Mouse (Mus musculus) MEL (cell line): ENCODE results near the gene Snx12. TPM values are rescaled to one million over a fixed set of nuclear protein-coding genes. Genes with fewer than 3 reads are reported as not detected.

Experiments used
- DNase-seq: peaks from one replicate; pipeline ENCODE4 v3.0.0; 2011; ENCODE audit warnings: low read depth, low spot score
- H3K27ac ChIP-seq: 2 replicates; pipeline ENCODE4 v1.5.1; 2012; ENCODE audit warnings: low read depth, mild to moderate bottlenecking, control low read depth, low read length, moderate library complexity; ENCODE audit not compliant: control insufficient read depth
- H3K27me3 ChIP-seq, 2 experiments: fragments of 150-350 bp in 1 of 2; sonication (generic) in 1 of 2; 2 replicates each; pipeline ENCODE4 v1.6.1; 2012; ENCODE audit warnings: low read length in 2 of 2, mild to moderate bottlenecking in 2 of 2, improper control_type of control experiment in 1 of 2, moderate library complexity in 1 of 2; ENCODE audit not compliant: insufficient read depth in 2 of 2, control insufficient read depth in 1 of 2
- H3K36me3 ChIP-seq, 2 experiments: 2 replicates each; pipeline ENCODE4 v1.6.1; 2012 to 2014; ENCODE audit warnings: low read length in 2 of 2, improper control_type of control experiment in 1 of 2, inconsistent platforms in 1 of 2, mild to moderate bottlenecking in 1 of 2; ENCODE audit not compliant: insufficient read depth in 2 of 2, control insufficient read depth in 1 of 2
- H3K4me1 ChIP-seq, 2 experiments: fragments of 150-350 bp in 1 of 2; sonication (generic) in 1 of 2; 2 replicates each; pipeline ENCODE4 v1.6.1; 2012; ENCODE audit warnings: low read length in 2 of 2, improper control_type of control experiment in 1 of 2, mild to moderate bottlenecking in 1 of 2; ENCODE audit not compliant: insufficient read depth in 2 of 2, control insufficient read depth in 1 of 2
- H3K4me3 ChIP-seq, 2 experiments: fragments of 150-350 bp in 1 of 2; sonication (generic) in 1 of 2; 2 replicates each; pipeline ENCODE4 v1.5.1; 2012; ENCODE audit warnings: low read depth in 2 of 2, low read length in 2 of 2, mild to moderate bottlenecking in 2 of 2, moderate library complexity in 2 of 2, control low read depth in 1 of 2, improper control_type of control experiment in 1 of 2; ENCODE audit not compliant: control insufficient read depth in 1 of 2, insufficient read depth in 1 of 2
- H3K79me2 ChIP-seq: 2 replicates; pipeline ENCODE4 v1.6.1; 2012; ENCODE audit warnings: mild to moderate bottlenecking, low read length, moderate library complexity; ENCODE audit not compliant: control insufficient read depth, poor library complexity, insufficient read depth
- H3K9ac ChIP-seq: 2 replicates; pipeline ENCODE4 v1.6.1; 2012; ENCODE audit warnings: low read depth, mild to moderate bottlenecking, control low read depth, low read length, moderate library complexity; ENCODE audit not compliant: control insufficient read depth, poor library complexity, severe bottlenecking
- H3K9me3 ChIP-seq: fragments of 150-350 bp; sonication (generic); replicated peaks from 2 replicates; pipeline ENCODE4 v1.6.1; 2012; ENCODE audit warnings: mild to moderate bottlenecking, low read length, improper control_type of control experiment, moderate library complexity; ENCODE audit not compliant: insufficient read depth
- BHLHE40 ChIP-seq: IDR thresholded peaks from 2 replicates; pipeline ENCODE4 v1.6.1; 2012; ENCODE audit warnings: low read depth, mild to moderate bottlenecking, inconsistent platforms, low read length, improper control_type of control experiment, borderline replicate concordance
- CHD1 ChIP-seq: IDR thresholded peaks from 2 replicates; pipeline ENCODE4 v1.6.1; 2012; ENCODE audit warnings: low read depth, mild to moderate bottlenecking, inconsistent platforms, low read length, improper control_type of control experiment
- E2F4 ChIP-seq: IDR thresholded peaks from 2 replicates; pipeline ENCODE4 v1.6.1; 2011; ENCODE audit warnings: low read depth, low read length, improper control_type of control experiment, borderline replicate concordance
- JUND ChIP-seq: IDR thresholded peaks from 2 replicates; pipeline ENCODE4 v1.6.1; 2011; ENCODE audit warnings: low read depth, mild to moderate bottlenecking, improper control_type of control experiment, low read length
- MEF2A ChIP-seq: IDR thresholded peaks from 2 replicates; pipeline ENCODE4 v1.6.1; 2014; ENCODE audit warnings: low read depth, mild to moderate bottlenecking, inconsistent platforms, low read length, improper control_type of control experiment; ENCODE audit not compliant: poor library complexity, insufficient replicate concordance, severe bottlenecking; ENCODE audit errors: extremely low read depth
- MYB ChIP-seq: IDR thresholded peaks from 2 replicates; pipeline ENCODE4 v1.6.1; 2011; ENCODE audit warnings: mild to moderate bottlenecking, low read depth, low read length, improper control_type of control experiment
- MYC ChIP-seq: IDR thresholded peaks from 2 replicates; pipeline ENCODE4 v1.6.1; 2011; ENCODE audit warnings: low read depth, mild to moderate bottlenecking, low read length, improper control_type of control experiment, moderate library complexity
- POLR2AphosphoS2 ChIP-seq: IDR thresholded peaks from 2 replicates; pipeline ENCODE4 v1.6.1; 2011; ENCODE audit warnings: low read length, improper control_type of control experiment
- POLR2AphosphoS5 ChIP-seq: IDR thresholded peaks from 2 replicates; pipeline ENCODE4 v1.6.1; 2012; ENCODE audit warnings: low read depth, borderline replicate concordance, mild to moderate bottlenecking, inconsistent platforms, low read length, moderate library complexity, mixed read lengths
- SMC3 ChIP-seq: IDR thresholded peaks from 2 replicates; pipeline ENCODE4 v1.6.1; 2011; ENCODE audit warnings: low read depth, low read length, improper control_type of control experiment
- UBTF ChIP-seq: IDR thresholded peaks from 2 replicates; pipeline ENCODE4 v1.6.1; 2012; ENCODE audit warnings: low read depth, mild to moderate bottlenecking, inconsistent platforms, low read length, improper control_type of control experiment, moderate library complexity, borderline replicate concordance; ENCODE audit not compliant: insufficient read depth
- USF1 ChIP-seq: IDR thresholded peaks from 2 replicates; pipeline ENCODE4 v1.6.1; 2014; ENCODE audit warnings: low read depth, mild to moderate bottlenecking, inconsistent platforms, low read length, improper control_type of control experiment, moderate library complexity
- ZNF384 ChIP-seq: IDR thresholded peaks from 2 replicates; pipeline ENCODE4 v1.6.1; 2012; ENCODE audit warnings: low read depth, mild to moderate bottlenecking, inconsistent platforms, low read length, improper control_type of control experiment
- polyA plus RNA-seq, 2 experiments: library from polyadenylated mRNA; stranded (reverse) in 1 of 2; unstranded in 1 of 2; fragments of >175 nt in 1 of 2; fragments of >200 nt in 1 of 2; gene quantifications; 2 replicates each; pipeline versions ENCODE4 v1.2.1 to v1.2.4; 2012; ENCODE audit warnings: low replicate concordance in 2 of 2, low read depth in 1 of 2; ENCODE audit not compliant: insufficient read length in 2 of 2, insufficient read depth in 1 of 2, missing spikeins in 1 of 2
- total RNA-seq: library from RNA; depleted of rRNA; stranded (reverse); fragments of 300-350 nt; gene quantifications from 2 replicates; pipeline ENCODE4 v1.2.3, GENCODE M21; 2012

The Snx12 gene
- total and polyA plus RNA-seq, 3 experiments: 22.7 to 32.5 TPM; not detected in 1

DNA sequence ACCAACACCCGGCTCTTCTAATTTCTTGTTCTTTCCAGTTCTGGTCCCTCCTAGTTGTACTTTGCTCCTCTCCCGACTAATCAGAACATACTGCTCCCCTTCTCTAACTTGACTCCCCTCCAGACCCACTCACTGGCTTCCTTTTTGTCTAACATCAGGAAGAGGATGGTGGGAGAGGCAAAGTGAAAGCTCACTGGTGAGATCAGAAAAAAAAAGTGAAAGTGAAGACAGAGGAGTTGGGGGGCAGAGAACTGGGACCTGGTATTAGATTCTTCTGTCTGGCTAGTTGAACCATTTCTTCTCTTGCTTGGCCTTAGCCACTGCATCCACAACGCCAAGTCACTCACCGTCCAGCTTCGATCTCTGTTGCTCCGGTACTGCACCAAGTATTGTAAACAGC, 44.3 kb upstream of the Snx12 start:
- Histone ChIP-seq H3K4me1 (peaks cover 4 to 8% of the 10 kb centered on the region in 2 experiments; a peak in 3 of 4 replicates), H3K9ac (no peak overlapping the region), H3K27me3 (no peaks in the 10 kb centered on the region), H3K4me3 (no peak overlapping the region), H3K27ac (no peak overlapping the region), H3K9me3 (no peaks in the 10 kb centered on the region), H3K36me3 (peaks cover 0 to 7% of the 10 kb centered on the region in 2 experiments; a peak in 2 of 4 replicates), H3K79me2 (no peaks in the 10 kb centered on the region)
- DNase-seq: no peak
- TF ChIP-seq ZNF384 (no peak), MYB (no peak), E2F4 (no peak), POLR2AphosphoS2 (no peak), CHD1 (no peak), MYC (no peak), SMC3 (no peak), UBTF (no peak), USF1 (no peak), MEF2A (no peak)

DNA sequence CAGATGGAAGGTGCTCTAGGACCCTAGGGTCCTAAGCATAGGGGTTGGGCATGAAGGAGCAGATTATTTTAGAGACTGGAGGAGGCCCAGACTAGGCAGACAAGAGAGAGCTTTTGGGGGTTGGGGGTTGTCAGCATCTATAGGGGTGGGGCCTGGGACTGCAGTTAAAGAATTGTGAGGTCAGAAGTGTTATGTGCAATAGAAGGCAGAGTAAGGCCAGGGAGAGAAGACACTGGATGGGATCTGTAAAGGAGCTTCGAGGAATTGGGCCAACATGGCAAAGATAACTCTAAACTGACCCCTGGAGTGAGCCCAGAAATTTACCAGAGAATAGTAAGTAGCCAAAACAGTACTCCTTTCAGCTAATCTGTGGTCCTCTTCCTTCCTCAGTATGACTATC, 41.5 kb upstream of the Snx12 start, which contains the start of gene Gm614:
TSS of gene Gm614 (minus strand) at position 101 of the 400 bp plus-strand sequence.
- DNase-seq: no peak
- H3K36me3 ChIP-seq: peaks cover 0 to 21% of the 10 kb centered on the region in 2 experiments; a peak in 2 of 4 replicates
- H3K4me1 ChIP-seq: peaks cover 4 to 18% of the 10 kb centered on the region in 2 experiments; a peak in 3 of 4 replicates
- H3K9ac ChIP-seq: no peak within 1 kb of the TSS
- H3K79me2 ChIP-seq: no peaks in the 10 kb centered on the region
- no peaks in the 10 kb centered on the region for H3K9me3 ChIP-seq
- H3K4me3 ChIP-seq: no peak within 1 kb of the TSS
- no peak for TF ChIP-seq JUND
- TF ChIP-seq BHLHE40: no peak
- TF ChIP-seq POLR2AphosphoS5: no peak
- TF ChIP-seq MEF2A: no peak
- TF ChIP-seq CHD1: no peak
- H3K27me3 ChIP-seq: no peaks in the 10 kb centered on the region
- H3K27ac ChIP-seq: no peak within 1 kb of the TSS
